Mouse (Mus musculus): ENCODE measurements around the gene Sh2b1.

DNA sequence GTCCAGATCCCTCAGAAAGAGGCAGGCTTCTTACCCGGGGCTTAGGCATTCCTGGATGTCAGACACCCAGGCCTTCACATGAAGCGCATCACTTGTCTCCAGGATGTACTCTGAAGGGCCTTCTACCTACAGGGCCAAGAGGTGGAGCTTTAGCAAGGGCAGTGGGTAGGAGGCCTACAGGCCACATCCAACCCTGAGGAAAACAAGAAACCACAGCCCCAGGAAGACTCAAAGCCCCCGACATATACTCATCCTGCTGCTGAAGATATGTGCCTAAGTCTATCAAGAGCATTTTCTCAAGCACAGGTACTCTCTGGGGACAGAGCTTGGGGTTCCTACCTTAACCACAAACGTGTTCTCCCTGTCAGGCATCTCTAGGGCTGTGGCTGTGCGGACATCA lies 3.9 kb downstream of the Sh2b1 start:
- no peak for TF ChIP-seq CTCF (IDR thresholded peaks at IDR 0.05; ENCODE audit: insufficient read depth, low read depth, low read length)
- no peak for TF ChIP-seq POLR2A (IDR thresholded peaks at IDR 0.05; ENCODE audit: insufficient read depth, low read depth, low read length)

Data from olfactory bulb, adult 2 months (tissue).